Mouse (Mus musculus) lung, postnatal 0 days (tissue): ENCODE data around the gene Atp2a2.

Experiments used
- CTCF ChIP-seq: IDR thresholded peaks from 2 replicates; pipeline ENCODE4 v1.5.1; 2016; ENCODE audit warnings: antibody characterized with exemption, mild to moderate bottlenecking
- EP300 ChIP-seq: IDR thresholded peaks from 2 replicates; pipeline ENCODE4 v1.6.1; 2016; ENCODE audit warnings: antibody characterized with exemption, mild to moderate bottlenecking, control low read depth

- TF ChIP-seq CTCF (no peak), EP300 (no peak)
These were observed 42.7 kb downstream of the Atp2a2 start for GRCm38 (mm10) chr5:122459335-122459734.
